Mouse (Mus musculus): ENCODE measurements at regions not wholly inside any gene's neighbourhood (a gene's known extent, or its start where the extent isn't known, plus 50 kb on each side); places are given as distances from the start of the nearest gene placed in this dataset.

DNA sequence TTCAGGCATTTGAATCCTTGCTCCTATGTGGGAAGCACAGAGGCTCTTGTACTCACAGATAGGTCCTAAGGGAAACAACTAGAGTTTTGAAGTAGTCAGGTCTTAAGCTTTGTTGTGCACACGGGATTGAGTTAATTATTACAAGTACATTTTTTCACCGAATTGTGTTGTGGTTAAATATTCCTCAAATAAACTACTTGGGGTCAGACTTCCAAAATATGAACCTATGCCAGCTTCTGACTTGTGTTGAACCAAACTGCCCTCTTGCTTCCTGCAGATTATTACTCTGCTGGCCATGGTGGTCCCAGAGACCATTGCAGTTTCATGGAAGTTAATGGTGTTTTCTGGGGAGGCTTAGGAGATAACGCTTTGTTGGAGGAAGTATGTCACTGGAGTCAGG, 105.5 kb upstream of the Fggy start:
- ATAC-seq (replicated peaks; ENCODE audit: low FRiP score, poor library complexity, severe bottlenecking) = no peak

DNA sequence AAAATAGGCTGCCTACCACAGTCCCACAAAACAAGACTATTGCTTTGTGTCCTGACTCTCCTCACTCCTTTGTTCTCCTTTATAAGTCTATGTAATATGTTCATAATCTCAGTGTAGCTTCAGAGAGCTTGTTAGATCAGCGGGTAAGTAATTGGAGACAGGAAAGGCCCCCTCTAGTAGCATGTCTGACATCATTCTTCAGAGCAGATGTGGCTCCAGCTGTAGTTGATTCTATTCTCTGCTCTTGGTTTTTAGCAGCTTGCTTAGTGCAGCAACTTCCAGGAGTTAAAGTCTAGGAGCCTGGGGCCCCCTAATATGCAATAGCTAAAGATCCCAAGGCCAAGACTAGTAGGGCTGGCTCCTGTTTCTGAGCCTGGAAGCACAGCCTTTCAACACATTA, 101.0 kb upstream of the Fggy start:
- no peak for ATAC-seq (replicated peaks; ENCODE audit: low FRiP score, poor library complexity, severe bottlenecking)

DNA sequence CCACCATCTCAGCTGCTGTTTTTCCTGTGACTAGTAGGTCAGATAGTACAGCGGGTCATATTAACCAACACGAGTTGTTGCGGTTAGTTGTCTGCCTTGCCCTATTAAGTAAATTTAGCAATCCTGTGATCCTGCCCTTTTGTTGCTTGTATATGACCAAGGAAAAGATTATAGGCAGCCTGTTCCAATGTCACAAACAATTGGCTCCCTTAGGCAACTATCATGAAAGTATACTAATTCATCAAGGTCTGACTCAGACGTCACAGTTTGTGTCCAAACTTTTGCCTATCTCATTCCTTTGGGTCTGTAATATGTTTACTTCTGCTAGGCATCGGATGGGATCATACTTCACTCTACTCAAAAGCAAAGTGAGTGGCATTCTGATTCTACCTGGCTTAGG, 100.4 kb upstream of the Fggy start:
- no peak for ATAC-seq (replicated peaks; ENCODE audit: low FRiP score, poor library complexity, severe bottlenecking)

DNA sequence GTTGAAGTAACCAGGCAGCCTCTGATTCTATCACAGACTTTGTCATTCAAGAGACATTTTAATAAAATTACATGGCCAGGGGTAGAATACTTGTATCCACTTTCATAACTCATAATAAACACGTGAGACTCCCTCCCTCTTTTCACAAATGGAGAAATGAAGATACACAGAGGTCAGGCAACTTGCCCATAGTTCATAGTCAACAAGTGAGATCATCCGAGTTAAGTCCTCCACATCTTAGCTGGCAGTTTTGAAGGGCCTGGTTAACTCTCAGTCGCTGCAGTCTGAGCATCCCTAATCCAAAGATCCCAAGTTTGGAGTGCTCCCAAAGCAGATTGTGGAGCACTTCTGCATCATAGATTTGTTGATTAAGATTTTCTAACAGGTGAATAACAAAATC, 94.8 kb upstream of the Fggy start:
- no peak for ATAC-seq (replicated peaks; ENCODE audit: low FRiP score, poor library complexity, severe bottlenecking)

DNA sequence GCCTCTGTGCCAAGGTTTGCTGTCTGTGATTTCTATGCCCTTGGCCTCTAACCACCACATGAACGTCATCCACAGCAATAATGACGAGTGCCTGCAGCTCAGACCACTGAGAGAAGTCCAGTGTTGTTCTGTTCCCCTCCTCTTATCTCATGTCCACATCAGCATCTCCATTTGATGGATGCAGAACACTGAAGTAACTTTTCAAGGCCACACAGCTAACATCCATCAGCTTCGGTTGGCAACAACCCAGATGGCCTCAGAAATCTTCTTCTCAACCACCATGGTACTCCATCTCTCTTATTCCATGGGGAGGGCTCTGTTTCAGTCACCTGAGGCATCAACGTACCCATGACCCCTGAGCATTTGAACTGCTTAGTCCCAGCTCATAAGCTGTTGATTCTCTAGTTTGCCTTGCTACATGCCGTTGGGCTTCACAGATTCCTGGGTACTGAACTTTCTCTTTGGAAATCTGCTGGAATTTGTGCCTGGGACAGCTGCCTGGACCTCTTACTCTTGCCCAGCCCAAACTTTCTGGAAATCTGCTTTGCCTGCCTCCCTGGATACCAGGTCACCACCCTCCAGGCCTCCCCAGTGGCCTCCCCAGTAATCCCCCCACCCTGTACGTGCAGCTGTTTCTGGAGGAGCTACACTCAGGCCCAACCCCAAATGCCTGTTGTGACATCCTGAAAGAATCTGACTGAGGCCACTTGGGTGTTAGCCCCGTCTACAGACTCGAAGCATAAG, 94.1 kb upstream of the Fggy start:
- ATAC-seq (replicated peaks; ENCODE audit: low FRiP score, poor library complexity, severe bottlenecking) = no peak

DNA sequence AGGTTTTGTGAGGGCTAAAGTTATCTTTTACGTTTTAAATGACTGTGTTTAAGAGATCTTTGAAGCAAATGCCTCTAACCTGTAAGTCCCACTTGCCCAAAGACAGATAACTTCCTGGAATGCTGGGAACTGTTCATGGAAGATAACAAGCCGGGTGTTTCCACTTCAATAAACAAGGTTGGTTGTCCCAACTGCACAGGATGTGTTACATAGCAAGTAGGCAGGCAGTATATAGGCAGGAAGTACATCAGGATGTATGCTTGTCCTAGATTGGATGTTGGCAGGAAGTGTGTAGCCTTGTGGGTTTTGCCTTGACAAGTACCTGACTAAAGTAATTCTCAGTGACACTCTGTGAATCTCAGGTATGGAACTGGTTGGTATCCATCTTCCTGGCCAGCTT, 90.7 kb upstream of the Fggy start:
- no peak for ATAC-seq (replicated peaks; ENCODE audit: low FRiP score, poor library complexity, severe bottlenecking)

DNA sequence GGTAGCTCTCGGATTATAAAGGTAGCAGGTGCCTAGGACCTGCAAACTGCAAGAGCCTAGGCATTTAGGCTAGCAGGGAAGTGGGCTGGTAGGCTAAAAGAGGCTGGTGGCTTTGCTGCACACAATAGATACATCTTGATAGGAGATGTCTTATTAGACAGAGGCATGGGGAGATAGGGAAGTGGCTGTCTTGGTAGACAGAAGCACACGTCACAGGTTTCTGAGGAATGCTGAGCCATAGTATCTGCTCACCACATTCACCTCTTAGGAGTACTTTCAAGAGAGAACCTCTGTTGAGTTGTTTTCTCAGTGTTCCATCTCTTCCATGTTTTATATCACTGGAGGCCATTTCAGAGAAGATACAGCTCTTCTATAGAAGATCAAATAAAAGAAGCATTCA, 89.8 kb upstream of the Fggy start:
- no peak for ATAC-seq (replicated peaks; ENCODE audit: low FRiP score, poor library complexity, severe bottlenecking)

DNA sequence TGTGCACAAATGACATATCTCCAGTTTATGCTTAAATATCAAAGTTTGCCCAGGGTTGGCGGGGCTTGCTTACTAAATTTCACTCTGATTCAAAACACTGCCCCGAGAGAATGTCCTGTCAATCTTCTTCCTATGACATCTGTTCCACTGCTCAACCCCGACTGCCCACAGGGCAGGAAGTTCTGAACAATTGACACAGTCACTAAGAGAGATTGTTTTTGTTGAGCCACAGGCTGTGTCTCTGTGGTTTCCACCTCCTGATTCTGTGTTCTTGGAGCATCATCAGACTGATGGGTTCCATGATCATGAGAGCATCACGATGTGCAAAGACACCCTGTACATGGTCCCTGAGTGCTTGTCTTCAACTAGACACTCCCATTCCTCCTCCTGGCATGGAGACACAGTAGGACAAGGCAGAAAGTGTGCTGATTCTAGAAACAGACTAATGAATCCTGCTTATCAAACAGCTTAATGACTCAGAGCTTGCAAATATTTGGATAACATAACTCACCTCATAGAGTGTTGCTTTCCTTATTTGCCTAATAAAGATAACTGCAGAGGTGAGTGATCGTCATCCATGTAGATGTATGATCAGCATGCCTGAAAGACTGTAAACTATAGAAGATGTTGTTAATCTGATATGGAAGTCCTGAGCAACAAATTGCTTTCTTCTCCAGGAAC, 82.4 kb upstream of the Fggy start:
- no peak for ATAC-seq (replicated peaks; ENCODE audit: low FRiP score, poor library complexity, severe bottlenecking)

DNA sequence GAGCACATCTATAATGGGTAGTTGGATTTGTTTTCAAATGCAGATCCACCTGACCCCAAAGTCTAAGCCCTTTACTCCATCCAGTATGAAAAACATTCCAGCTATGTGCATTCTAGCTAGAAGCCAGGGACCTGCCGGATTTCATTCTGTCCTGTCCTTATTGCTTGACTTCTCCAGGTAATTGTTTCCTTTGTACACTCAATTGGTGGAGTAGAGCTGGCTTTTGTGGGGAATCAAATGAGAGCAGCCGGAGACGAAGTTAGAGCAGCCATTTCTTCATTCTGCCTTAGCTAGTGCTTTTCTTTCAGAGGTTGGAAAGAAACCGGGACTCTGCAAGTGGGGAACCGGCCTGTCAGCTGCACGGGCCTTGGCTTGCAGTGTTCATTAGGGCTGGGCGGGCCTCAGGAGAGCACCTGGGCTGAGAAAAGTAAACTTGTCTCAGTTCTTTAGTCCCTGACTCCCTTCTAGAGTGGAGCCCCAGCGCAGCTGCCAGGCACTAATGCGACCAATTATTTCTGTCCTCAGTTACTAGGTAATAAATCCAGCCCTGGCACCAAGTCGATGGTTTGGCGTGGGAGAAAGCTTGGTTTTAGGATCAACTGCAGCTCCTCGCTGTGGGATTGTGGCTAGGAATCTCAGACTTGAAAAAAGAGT, 81.1 kb upstream of the Fggy start:
- no peak for ATAC-seq (replicated peaks; ENCODE audit: low FRiP score, poor library complexity, severe bottlenecking)

DNA sequence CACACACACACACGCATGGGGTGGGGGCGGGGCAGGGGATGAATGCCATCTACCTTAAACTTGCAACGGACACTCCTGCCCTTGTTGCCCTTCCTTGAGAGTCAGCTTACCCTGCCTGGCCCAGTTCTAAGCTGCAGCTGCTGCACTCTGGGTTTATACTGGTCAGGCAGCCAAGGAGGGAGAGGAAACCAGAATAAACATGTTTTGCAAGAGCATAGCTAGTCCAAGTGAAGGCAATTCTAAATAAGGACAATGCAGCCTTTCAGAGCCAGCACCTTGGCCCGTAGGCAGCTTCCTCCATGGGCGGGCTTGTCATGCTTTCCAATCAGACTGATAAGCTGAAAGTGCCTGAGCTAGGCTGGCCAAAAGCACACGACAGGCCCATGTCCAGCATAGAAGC, 73.7 kb upstream of the Fggy start:
- no peak for ATAC-seq (replicated peaks; ENCODE audit: low FRiP score, poor library complexity, severe bottlenecking)

DNA sequence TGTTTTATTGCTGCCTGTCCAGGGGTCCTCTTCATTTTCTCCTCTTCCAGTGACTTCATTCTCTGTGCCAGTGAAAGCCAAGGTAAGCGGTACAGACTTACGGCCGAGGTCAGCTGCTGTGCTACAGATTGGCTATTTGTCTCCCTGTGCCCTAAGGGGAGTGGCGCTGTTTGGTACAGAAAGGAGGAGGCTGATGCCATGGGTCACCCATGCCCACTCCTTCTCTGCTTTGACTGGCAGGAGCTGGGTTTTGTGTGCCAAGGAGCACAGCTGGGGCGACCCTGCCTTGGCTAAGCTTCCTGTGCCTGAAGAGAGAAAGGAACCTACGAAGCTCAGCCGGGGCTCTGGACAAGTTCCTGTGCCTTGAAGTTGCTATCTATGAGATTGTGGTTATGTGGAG, 70.0 kb upstream of the Fggy start:
- no peak for ATAC-seq (replicated peaks; ENCODE audit: low FRiP score, poor library complexity, severe bottlenecking)

DNA sequence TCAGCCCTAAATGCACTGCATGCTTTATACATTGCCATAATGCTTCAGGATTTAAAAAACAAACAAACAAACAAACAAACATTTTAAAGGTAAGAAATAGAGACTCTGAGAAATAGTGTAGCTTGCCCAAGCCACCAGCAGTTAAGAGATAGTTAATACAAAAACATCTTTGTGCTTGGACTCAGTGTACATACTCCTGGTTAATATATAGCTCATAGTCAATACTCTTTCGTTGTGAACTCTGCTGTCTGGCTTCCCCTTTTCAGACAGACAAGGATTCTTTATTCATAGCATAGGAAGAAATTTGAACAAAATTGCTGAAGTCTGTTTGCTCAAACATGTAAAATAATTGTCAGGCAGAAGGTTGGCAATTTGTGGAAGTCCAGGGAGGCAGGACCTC, 69.3 kb upstream of the Fggy start:
- ATAC-seq (replicated peaks; ENCODE audit: low FRiP score, poor library complexity, severe bottlenecking) = no peak

DNA sequence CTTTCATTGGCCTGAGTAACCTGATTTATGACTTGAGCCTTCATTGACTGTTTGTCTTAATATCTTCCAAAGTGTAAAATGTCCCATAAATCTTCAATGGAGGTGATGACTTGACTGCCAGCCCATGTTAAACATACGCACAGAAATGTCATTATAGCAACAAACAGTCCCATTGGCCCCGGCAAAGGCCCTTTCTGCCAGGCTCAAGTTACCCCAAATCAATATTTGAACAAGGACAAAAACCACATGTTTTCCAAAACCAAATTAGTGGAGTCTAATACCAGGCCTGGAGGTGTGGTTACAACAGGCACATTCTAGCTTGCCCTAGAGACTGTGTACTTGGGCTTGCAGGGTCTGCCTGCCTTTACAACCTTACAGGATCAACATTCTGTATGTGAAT, 68.2 kb upstream of the Fggy start:
- no peak for ATAC-seq (replicated peaks; ENCODE audit: low FRiP score, poor library complexity, severe bottlenecking)

DNA sequence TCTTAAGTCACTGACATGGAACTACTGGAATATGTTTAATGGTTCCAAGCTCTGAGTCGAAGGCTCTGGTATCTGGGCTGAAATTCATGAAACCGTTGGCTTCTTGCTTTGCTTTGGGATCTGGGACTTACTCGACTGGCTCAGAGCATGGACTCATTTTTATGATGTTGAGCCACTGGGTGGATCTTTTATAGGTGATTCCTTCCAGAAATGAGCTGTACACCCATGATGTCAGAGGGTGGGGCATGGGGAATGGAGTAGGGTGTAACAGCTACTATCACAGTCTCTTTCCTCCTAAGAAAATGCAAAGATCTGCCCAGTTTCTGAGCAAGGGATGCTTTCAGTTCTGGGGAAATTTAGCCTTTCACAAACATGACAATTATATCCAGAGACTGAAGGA, 57.0 kb upstream of the Fggy start:
- no peak for ATAC-seq (replicated peaks; ENCODE audit: low FRiP score, poor library complexity, severe bottlenecking)

DNA sequence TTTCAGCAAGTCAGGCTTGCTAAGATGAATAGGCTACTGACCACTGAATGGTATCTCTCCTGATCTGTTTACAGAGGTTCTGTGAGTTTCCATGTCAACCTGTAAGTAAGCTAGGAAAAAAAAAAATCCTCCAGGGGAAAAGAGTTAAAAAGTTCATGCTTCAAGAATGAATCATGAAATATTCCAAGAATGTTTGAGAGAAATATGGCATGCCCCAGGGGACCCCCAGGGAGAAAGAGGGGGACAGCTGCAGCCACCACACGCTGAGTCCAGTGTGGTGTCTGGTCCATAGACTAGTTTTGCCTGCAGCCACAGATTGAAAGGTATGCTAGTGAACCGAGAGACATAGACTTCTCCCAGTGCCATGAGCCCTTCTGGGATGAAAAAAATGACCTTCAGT, 56.1 kb upstream of the Fggy start:
- ATAC-seq (replicated peaks; ENCODE audit: low FRiP score, poor library complexity, severe bottlenecking) = no peak

DNA sequence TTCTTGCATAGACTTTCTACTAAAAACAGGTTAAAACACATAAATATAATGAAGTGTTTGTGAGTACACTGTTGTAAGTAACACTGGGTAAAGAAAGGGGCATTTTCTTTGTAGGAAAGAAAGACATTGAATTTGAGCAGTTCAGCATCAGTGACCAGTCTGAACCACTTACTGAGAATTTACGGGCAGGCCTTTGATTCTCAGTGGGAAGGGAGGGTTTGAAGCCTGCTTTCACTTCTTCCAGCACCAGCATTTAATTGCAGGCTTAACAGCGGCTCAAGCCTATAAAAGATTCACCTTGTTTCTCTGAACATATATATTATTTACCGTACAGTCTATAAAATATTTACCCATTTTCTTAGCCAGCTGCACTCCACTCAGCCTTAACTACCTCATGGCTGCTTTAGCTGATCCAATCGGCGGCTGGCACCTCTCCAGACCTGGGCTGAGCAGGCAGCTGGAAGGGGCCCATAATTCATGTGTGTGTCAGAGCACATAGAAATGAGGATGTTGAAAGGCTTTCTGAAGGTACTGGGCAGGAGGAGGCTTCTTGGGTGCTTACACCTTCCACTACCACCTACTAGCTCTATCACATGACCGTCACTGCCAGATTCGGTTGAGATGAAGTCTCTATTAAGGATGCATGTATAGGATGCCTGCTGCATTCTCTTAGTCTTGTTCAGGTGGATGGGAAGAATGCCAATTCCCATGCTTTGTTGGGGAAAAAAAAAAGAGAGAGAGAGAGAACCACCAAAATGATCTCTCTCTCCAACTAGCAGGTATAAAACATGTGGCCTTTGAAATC, 50.0 kb upstream of the Fggy start:
- ATAC-seq (replicated peaks; ENCODE audit: low FRiP score, poor library complexity, severe bottlenecking) = no peak
